Comparison of ENCODE assay signal across 7 mouse cellular contexts in the genomic region with DNA sequence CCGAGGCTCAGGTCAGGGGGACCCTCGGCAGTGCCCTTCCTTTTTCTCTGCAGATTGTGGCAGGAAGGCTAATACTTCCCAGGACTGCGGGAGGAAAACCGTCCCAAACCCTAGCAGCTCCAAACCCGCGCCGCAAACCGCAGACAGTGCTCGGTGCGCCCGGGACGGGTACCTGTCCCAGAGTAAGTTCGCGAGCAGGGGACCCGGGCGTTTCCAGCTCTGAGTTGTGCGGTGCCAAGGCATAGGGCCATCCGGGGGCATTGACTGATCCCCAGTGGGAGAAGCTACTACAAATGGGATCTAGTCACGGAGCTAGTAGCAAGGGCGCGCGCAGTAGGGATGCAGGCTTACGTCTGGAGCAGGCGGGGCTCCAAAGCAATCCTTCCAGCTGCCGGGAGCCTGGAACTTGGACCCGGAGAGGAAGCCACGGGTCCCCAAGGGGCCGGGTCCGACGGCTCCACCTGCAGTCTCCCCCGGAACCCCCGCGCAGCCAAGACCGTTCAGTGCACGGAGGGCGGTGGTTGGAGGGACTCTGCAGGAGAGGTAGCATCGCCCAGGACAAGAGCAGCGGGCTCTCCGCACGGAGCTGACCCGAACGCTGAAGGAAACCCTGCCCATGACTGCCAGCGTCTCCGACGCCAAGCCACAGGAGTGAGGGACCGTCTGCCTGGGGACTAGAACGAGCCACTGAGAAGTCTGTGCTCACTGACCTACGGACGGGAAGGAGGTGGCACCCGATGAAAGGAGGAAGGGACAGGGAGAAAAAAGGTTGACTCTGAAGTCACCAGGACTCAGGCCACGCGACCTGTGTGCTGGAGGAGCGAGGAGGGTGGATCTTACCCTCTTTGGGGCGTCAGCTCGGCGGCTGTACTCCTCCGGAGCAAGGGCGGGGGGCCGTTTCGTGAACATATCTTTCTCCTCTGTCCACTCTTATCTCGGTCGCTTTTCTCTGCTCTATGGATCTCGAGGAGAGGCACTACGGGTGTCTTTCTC. TPM values are rescaled to one million over a fixed set of nuclear protein-coding genes. Genes with fewer than 3 reads are reported as not detected.
DNase-seq lines count a peak whose midpoint lies in the region; ATAC-seq and TF ChIP-seq lines count a peak whose summit lies in the region.

Gene Corin, minus strand, starts transcription at position 943 of the 993 bp plus-strand sequence.

- H3K27ac ChIP-seq in bone marrow macrophage, adult 2 months (ENCODE audit: insufficient read depth, low read depth, low read length), result no peak within 1 kb of the TSS
- peak within 1 kb of the TSS; percentile 84 for H3K27ac ChIP-seq in heart, embryonic 10.5 days

- no peak for TF ChIP-seq POLR2A in bone marrow macrophage, adult 2 months (IDR thresholded peaks at IDR 0.05; ENCODE audit: borderline replicate concordance, low read depth, low read length)

- peaks cover 2% of the 10 kb centered on the region; the same call in 1 of the 2 replicates for H3K4me1 ChIP-seq in bone marrow macrophage, adult 2 months (ENCODE audit: control insufficient read depth, insufficient read depth, low read length)
- peaks cover 39% of the 10 kb centered on the region for H3K4me1 ChIP-seq in heart, embryonic 10.5 days

- peak within 1 kb of the TSS; percentile 49 for H3K4me3 ChIP-seq in bone marrow macrophage, adult 2 months (ENCODE audit: insufficient read depth, low read length)
- peak within 1 kb of the TSS; percentile 61 for H3K4me3 ChIP-seq in heart, embryonic 10.5 days

- DNase-seq in ES-CJ7 (ENCODE audit: low read depth, low spot score), result peak; percentile 19
- DNase-seq in heart, embryonic 10.5 days (ENCODE audit: low spot score), result no peak
- DNase-seq in kidney, postnatal 4 days, result peak; percentile 37 to 47
- peak; percentile 54 for DNase-seq in neural tube, embryonic 10.5 days (ENCODE audit: extremely low spot score, low spot score)
- DNase-seq in thymus, postnatal 0 days (ENCODE audit: low spot score), result no peak

- no peaks in the 10 kb centered on the region for H3K9me3 ChIP-seq in heart, embryonic 10.5 days

- no peak for ATAC-seq in frontal cortex, adult (ENCODE audit: low TSS enrichment)

- peaks cover 18% of the 10 kb centered on the region for H3K27me3 ChIP-seq in heart, embryonic 10.5 days (ENCODE audit: insufficient read depth, poor library complexity, severe bottlenecking)

- H3K36me3 ChIP-seq in heart, embryonic 10.5 days, result no peaks in the 10 kb centered on the region

- no peak for TF ChIP-seq CTCF in bone marrow macrophage, adult 2 months (IDR thresholded peaks at IDR 0.05; ENCODE audit: low read depth, low read length)

- under 1% methylated on average over 64 of the region's 64 CpGs for WGBS in heart, embryonic 10.5 days

RNA-seq across cellular contexts. Expression of gene Corin, which starts in this region (rescaled TPM):
- not detected in 2 replicates for polyA plus RNA-seq in bone marrow macrophage, adult 2 months (2012; ENCODE audit: insufficient read depth, insufficient read length, missing spikeins)
- 13.7 and 19.8 TPM in 2 replicates for polyA plus RNA-seq in heart, embryonic 10.5 days (2016; fragmentation: Nextera tagmentation; extraction: Ambion mirVana)
- 0.03 and 0.06 TPM in 2 replicates for polyA plus RNA-seq in thymus, postnatal 0 days (2015; fragmentation: Nextera tagmentation; extraction: Ambion mirVana)

Comparison
In these comparisons a context has a peak if more than half of its experiments do, and no peak if none do; other contexts are left out.
1. RNA of gene Corin (polyA plus RNA-seq): 13.7 to 19.8 TPM in heart, embryonic 10.5 days; 0.03 to 0.06 TPM in thymus, postnatal 0 days and not detected in bone marrow macrophage, adult 2 months; every median in the first group is over 10 times any median in the second.
2. DNase-seq: peak in ES-CJ7 (single experiment), kidney, postnatal 4 days (2 of 2) and neural tube, embryonic 10.5 days (single experiment); none in heart, embryonic 10.5 days (single experiment) and thymus, postnatal 0 days (single experiment).